Mouse (Mus musculus) frontal cortex, postnatal 36 days (tissue): ENCODE measurements at regions not wholly inside any gene's neighbourhood (a gene's known extent, or its start where the extent isn't known, plus 50 kb on each side); places are given as distances from the start of the nearest gene placed in this dataset.

Experiments
- DNase-seq, 2 experiments: peaks; one replicate each; pipeline ENCODE4 v3.0.0; 2022; ENCODE audit warnings: low spot score in 2 of 2

GRCm38 (mm10) chr4:92833835-92834234 is 501.5 kb downstream of the Tusc1 start:
- DNase-seq, result no peak

GRCm38 (mm10) chr4:92831181-92831715 is 504.1 kb downstream of the Tusc1 start:
- DNase-seq, result no peak

- DNase-seq, result no peak
Observed at GRCm38 (mm10) chr4:92827831-92828230, 507.5 kb downstream of the Tusc1 start.

- no peak for DNase-seq
Observed at GRCm38 (mm10) chr4:92827405-92827804, 507.9 kb downstream of the Tusc1 start.

- no peak for DNase-seq
Observed at GRCm38 (mm10) chr4:92826981-92827380, 508.3 kb downstream of the Tusc1 start.

GRCm38 (mm10) chr4:92788157-92788556 is 547.2 kb downstream of the Tusc1 start:
- DNase-seq, result no peak

- no peak for DNase-seq
Observed at GRCm38 (mm10) chr4:92778076-92778475, 557.2 kb downstream of the Tusc1 start.

GRCm38 (mm10) chr4:92748070-92748469 is 556.5 kb upstream of the Gm12666 start:
- peak in 1 of 2 experiments; percentile 1 for DNase-seq

GRCm38 (mm10) chr4:92746233-92746632 is 554.7 kb upstream of the Gm12666 start:
- DNase-seq, result no peak

- no peak for DNase-seq
Observed at GRCm38 (mm10) chr4:92702755-92703154, 511.2 kb upstream of the Gm12666 start.
